Mouse (Mus musculus): Measurements from ENCODE around the gene Mrto4. TPM values are rescaled to one million over a fixed set of nuclear protein-coding genes. Genes with fewer than 3 reads are reported as not detected.

Gene Mrto4
- polyA plus RNA-seq, 1 experiment, result 90.5 TPM

DNA sequence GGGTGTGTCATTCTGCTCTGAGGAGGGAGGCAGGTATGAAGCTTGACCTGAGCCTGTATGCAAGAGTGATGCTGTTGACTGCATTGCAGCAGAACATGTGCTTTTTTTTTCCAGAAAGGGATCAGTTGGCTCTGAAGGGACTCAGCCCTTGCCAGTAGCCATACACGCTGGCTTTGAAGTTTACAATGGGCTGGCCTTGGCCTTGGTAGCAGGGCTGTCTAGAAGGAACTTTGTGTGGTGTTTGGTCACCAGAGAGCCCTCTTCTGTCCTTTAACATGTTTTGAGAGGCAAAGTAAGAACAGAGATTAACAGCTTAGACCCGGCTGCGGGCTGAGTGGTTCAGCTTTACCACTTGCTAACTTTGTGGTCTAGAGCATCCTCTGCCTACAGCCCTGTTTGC lies 15.0 kb upstream of the Mrto4 start:
- Histone ChIP-seq H3K36me3 (ENCODE audit: control insufficient read depth, insufficient read depth, low read length) (peaks cover 10% of the 10 kb centered on the region), H3K4me3 (ENCODE audit: control insufficient read depth, low read depth, low read length) (no peak overlapping the region), H3K27ac (ENCODE audit: control insufficient read depth, insufficient read depth, low read depth, low read length) (no peak overlapping the region), H3K27me3 (ENCODE audit: control insufficient read depth, insufficient read depth, low read length) (no peaks in the 10 kb centered on the region), H3K4me1 (ENCODE audit: control insufficient read depth, insufficient read depth, low read length) (no peaks in the 10 kb centered on the region)
- TF ChIP-seq POLR2A (IDR thresholded peaks at IDR 0.05; ENCODE audit: control insufficient read depth, low read depth, low read length) (no peak), CTCF (IDR thresholded peaks at IDR 0.05; ENCODE audit: control insufficient read depth, insufficient read depth, insufficient replicate concordance, low read depth, low read length) (no peak)

DNA sequence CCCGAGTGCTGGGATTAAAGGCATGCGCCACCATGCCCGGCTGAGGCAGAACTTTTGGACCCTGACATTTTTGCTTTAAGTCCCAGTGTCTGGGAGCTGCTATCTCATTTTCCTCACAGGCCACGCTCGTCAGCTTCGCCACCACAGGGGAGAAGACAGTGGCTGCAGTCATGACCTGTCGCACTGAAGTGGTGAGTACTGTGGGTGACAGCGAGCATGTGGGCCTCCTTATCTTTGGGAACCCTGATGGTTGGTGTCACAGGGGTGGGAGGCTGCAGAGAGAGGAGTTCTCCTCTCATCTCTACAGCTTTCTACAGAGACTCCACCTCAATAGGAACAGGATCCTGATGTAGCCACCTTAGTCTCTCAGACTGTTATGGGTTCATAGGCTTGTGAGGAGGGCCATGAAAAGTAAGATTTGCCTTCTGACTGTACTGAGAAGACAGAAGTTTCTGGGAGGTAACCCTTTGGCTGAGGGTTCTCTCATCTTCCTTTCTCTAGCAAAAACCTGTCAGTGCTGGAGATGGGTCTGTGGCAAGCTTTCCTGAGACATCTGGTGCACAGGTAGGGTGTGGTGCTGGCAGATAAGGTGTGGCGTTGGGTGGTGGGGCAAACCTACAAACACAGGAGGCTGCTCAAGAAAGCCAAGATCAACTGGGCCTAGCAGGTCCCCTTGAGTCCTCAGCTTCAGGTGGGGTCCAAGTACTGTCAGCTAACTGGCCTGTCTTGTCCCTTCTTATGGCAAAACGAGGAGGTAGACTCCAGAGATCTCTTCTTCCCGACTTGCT lies 8.6 kb upstream of the Mrto4 start:
- H3K27me3 ChIP-seq (ENCODE audit: control insufficient read depth, insufficient read depth, low read length), result no peaks in the 10 kb centered on the region
- H3K36me3 ChIP-seq (ENCODE audit: control insufficient read depth, insufficient read depth, low read length), result peaks cover 7% of the 10 kb centered on the region
- no peak for TF ChIP-seq POLR2A (IDR thresholded peaks at IDR 0.05; ENCODE audit: control insufficient read depth, low read depth, low read length)
- no peak for TF ChIP-seq CTCF (IDR thresholded peaks at IDR 0.05; ENCODE audit: control insufficient read depth, insufficient read depth, insufficient replicate concordance, low read depth, low read length)
- H3K4me3 ChIP-seq (ENCODE audit: control insufficient read depth, low read depth, low read length), result no peak overlapping the region
- no peaks in the 10 kb centered on the region for H3K4me1 ChIP-seq (ENCODE audit: control insufficient read depth, insufficient read depth, low read length)
- no peak overlapping the region for H3K27ac ChIP-seq (ENCODE audit: control insufficient read depth, insufficient read depth, low read depth, low read length)

DNA sequence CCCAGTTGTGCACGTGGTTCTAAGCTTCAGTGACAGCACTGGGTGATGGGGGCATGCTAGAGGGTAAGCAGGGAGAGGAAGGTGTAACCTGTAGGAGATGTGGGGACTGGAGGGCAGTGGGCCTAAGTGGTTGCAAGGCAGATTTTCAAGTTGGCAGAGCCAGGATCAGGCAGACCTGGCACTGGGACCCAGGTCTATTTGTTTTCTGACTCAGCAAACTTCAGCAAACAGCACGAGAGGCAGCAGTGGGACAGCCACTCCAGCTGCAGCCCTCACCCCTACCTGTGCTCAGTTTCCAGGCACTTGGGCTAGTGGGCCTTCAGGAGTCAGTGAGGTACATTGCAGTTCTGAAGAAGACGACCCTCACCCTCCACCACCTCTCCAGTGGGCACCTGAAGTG lies 4.8 kb upstream of the Mrto4 start:
- Histone ChIP-seq H3K27me3 (ENCODE audit: control insufficient read depth, insufficient read depth, low read length) (no peaks in the 10 kb centered on the region), H3K4me3 (ENCODE audit: control insufficient read depth, low read depth, low read length) (no peak overlapping the region), H3K27ac (ENCODE audit: control insufficient read depth, insufficient read depth, low read depth, low read length) (no peak overlapping the region), H3K4me1 (ENCODE audit: control insufficient read depth, insufficient read depth, low read length) (peaks cover 4% of the 10 kb centered on the region), H3K36me3 (ENCODE audit: control insufficient read depth, insufficient read depth, low read length) (peaks cover 6% of the 10 kb centered on the region)
- TF ChIP-seq POLR2A (IDR thresholded peaks at IDR 0.05; ENCODE audit: control insufficient read depth, low read depth, low read length), result no peak
- TF ChIP-seq CTCF (IDR thresholded peaks at IDR 0.05; ENCODE audit: control insufficient read depth, insufficient read depth, insufficient replicate concordance, low read depth, low read length), result no peak

DNA sequence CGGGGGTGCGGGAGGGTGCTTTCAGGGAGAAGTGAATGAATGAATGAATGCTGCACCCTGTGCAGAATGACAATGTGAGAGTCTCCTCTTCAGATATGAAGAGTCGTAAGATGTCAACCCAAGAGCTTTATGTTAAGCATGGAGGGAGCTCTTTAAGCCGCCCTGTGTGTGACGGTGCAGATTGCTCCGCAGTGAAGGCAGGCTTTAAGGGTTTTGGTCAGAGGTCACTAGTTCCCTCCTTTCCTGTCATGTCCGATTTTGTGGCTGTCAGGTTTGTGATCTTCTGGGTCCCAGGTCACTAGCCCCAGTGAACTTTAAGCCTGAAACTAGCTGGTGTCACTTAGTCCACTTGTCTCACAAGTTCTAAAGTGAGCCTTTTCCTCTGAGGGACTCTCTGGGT lies 456 bp upstream of the Mrto4 start:
- Histone ChIP-seq H3K27ac (ENCODE audit: control insufficient read depth, insufficient read depth, low read depth, low read length) (peak overlapping the region; percentile 100), H3K4me1 (ENCODE audit: control insufficient read depth, insufficient read depth, low read length) (peaks cover 10% of the 10 kb centered on the region), H3K4me3 (ENCODE audit: control insufficient read depth, low read depth, low read length) (peak overlapping the region; percentile 100), H3K36me3 (ENCODE audit: control insufficient read depth, insufficient read depth, low read length) (peaks cover 2% of the 10 kb centered on the region), H3K27me3 (ENCODE audit: control insufficient read depth, insufficient read depth, low read length) (no peaks in the 10 kb centered on the region)
- TF ChIP-seq POLR2A (IDR thresholded peaks at IDR 0.05; ENCODE audit: control insufficient read depth, low read depth, low read length) (no peak), CTCF (IDR thresholded peaks at IDR 0.05; ENCODE audit: control insufficient read depth, insufficient read depth, insufficient replicate concordance, low read depth, low read length) (no peak)

DNA sequence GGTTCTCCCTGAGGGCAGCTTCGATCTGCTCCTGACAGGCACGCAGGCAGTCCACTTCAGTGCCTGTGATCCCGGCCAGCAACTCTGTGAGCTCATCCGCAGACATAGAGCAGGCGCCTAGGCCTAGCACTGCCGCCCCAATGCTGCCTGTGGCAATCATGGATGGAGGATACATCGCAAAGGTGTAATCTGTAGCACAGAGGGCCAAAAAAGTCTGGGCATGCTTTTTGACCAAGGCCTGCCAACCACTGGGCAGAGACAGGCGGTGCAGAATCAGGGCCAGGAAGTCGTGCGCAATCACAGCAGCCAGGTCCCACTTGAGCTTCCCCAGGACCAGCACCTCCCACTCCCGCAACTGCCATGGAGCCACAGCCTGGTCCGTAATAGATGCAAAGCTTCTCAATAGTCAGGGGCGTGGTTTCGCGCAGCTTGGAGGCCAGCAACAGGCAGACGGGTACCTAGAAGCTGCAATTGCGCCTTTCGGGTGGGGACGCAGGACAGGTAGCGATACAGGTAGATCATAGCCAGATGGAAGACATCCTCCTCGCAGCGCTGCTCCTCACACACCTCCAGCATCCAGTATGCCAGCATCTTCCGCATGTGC lies 6.9 kb downstream of the Mrto4 start:
- TF ChIP-seq POLR2A (IDR thresholded peaks at IDR 0.05; ENCODE audit: control insufficient read depth, low read depth, low read length) (no peak), CTCF (IDR thresholded peaks at IDR 0.05; ENCODE audit: control insufficient read depth, insufficient read depth, insufficient replicate concordance, low read depth, low read length) (no peak)
- no peak overlapping the region for H3K27ac ChIP-seq (ENCODE audit: control insufficient read depth, insufficient read depth, low read depth, low read length)
- no peaks in the 10 kb centered on the region; the same call in 1 of the 2 replicates for H3K36me3 ChIP-seq (ENCODE audit: control insufficient read depth, insufficient read depth, low read length)
- H3K4me3 ChIP-seq (ENCODE audit: control insufficient read depth, low read depth, low read length), result peak overlapping the region; percentile 18
- H3K4me1 ChIP-seq (ENCODE audit: control insufficient read depth, insufficient read depth, low read length), result 0 out of 2 replicates have a peak, but pooled peaks cover 3% of the 10 kb centered on the region
- H3K27me3 ChIP-seq (ENCODE audit: control insufficient read depth, insufficient read depth, low read length), result no peaks in the 10 kb centered on the region

DNA sequence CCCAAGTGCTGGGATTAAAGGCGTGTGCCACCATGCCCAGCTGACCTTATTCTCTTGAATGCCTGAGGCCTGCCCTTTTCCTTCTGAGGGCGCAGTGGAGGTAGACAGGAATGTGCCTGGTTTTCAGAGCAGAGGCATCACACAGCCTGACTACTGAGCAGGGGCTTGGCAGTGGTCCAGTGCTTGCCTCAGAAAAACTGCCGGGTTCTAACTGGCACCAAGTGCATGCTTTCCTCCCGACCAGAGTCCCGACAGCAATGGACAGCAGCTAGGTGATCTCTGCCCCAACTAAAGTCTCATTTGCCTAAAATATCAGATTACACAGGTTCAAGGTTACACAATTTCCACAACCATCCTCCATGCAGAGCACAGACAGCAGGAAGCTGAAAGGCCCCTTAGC lies 8.7 kb downstream of the Mrto4 start:
- H3K4me3 ChIP-seq (ENCODE audit: control insufficient read depth, low read depth, low read length), result no peak overlapping the region
- no peak overlapping the region for H3K27ac ChIP-seq (ENCODE audit: control insufficient read depth, insufficient read depth, low read depth, low read length)
- H3K4me1 ChIP-seq (ENCODE audit: control insufficient read depth, insufficient read depth, low read length), result 0 out of 2 replicates have a peak, but pooled peaks cover 3% of the 10 kb centered on the region
- H3K36me3 ChIP-seq (ENCODE audit: control insufficient read depth, insufficient read depth, low read length), result no peaks in the 10 kb centered on the region
- H3K27me3 ChIP-seq (ENCODE audit: control insufficient read depth, insufficient read depth, low read length), result no peaks in the 10 kb centered on the region
- no peak for TF ChIP-seq POLR2A (IDR thresholded peaks at IDR 0.05; ENCODE audit: control insufficient read depth, low read depth, low read length)
- TF ChIP-seq CTCF (IDR thresholded peaks at IDR 0.05; ENCODE audit: control insufficient read depth, insufficient read depth, insufficient replicate concordance, low read depth, low read length), result no peak

DNA sequence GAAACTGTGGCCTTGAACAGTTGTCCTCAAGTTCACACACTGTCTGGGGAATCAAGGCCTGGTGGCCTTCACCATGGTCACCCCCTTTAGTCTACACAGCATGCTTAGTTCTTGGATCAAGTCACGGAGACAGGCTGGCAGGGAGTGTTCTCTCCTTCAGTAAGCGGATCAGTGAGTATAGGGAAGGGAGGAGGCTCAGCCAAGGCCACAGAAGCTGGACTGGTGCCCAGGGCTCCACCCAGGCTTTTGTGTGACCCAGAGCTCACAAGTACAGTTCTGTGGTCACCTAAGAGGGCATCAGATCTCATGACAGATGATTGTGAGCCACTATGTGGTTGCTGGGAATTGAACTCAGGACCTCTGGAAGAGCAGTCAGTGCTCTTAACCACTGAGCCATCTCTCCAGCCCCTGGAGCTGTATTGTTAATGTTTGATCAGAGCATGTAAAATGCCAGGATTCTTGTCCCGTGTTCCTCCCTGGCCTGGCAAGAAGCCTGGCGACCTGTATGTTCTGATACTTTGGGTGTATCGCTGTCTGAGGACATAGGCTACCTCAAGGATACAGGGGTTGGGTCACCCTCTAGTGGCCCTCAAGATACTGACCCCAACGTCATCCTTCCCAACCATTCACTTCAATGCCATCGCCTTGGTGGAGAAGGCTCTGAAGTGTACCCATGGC lies 10.7 kb downstream of the Mrto4 start:
- H3K4me3 ChIP-seq (ENCODE audit: control insufficient read depth, low read depth, low read length), result no peak overlapping the region
- TF ChIP-seq POLR2A (IDR thresholded peaks at IDR 0.05; ENCODE audit: control insufficient read depth, low read depth, low read length) (no peak), CTCF (IDR thresholded peaks at IDR 0.05; ENCODE audit: control insufficient read depth, insufficient read depth, insufficient replicate concordance, low read depth, low read length) (no peak)
- H3K27me3 ChIP-seq (ENCODE audit: control insufficient read depth, insufficient read depth, low read length), result no peaks in the 10 kb centered on the region
- peaks cover 10% of the 10 kb centered on the region for H3K4me1 ChIP-seq (ENCODE audit: control insufficient read depth, insufficient read depth, low read length)
- H3K36me3 ChIP-seq (ENCODE audit: control insufficient read depth, insufficient read depth, low read length), result no peaks in the 10 kb centered on the region
- peak overlapping the region; percentile 16; the same call in 1 of the 2 replicates for H3K27ac ChIP-seq (ENCODE audit: control insufficient read depth, insufficient read depth, low read depth, low read length)
